Mouse (Mus musculus): ENCODE data around the gene Rer1. TPM values are rescaled to one million over a fixed set of nuclear protein-coding genes. Genes with fewer than 3 reads are reported as not detected.
A peak's percentile ranks its signal among the peaks of the same experiment; 100 is the strongest.

The Rer1 gene
- polyA plus RNA-seq, 1 experiment from 2014 or later = 211 TPM

- no peak overlapping the region for H3K4me2 ChIP-seq (ENCODE audit: low read depth, low read length)
- no peaks in the 10 kb centered on the region for H3K9me3 ChIP-seq (ENCODE audit: control insufficient read depth, low read length)
- H3K4me1 ChIP-seq (ENCODE audit: control insufficient read depth, insufficient read depth, low read length) = peaks cover 7% of the 10 kb centered on the region
- peak; percentile 65 for ATAC-seq
- no peaks in the 10 kb centered on the region for H3K27me3 ChIP-seq (replicated peaks; ENCODE audit: control insufficient read depth, insufficient read depth, low read length)
- peak overlapping the region; percentile 21; the same call in 1 of the 2 replicates for H3K9ac ChIP-seq (ENCODE audit: low read depth, low read length)
- WGBS = 44% methylated on average over 8 of the region's 8 CpGs
- H3K36me3 ChIP-seq (ENCODE audit: control insufficient read depth, insufficient read depth, low read length) = no peaks in the 10 kb centered on the region
- H3K4me3 ChIP-seq (ENCODE audit: low read length) = no peak overlapping the region
- H3K27ac ChIP-seq (ENCODE audit: low read length) = peak overlapping the region; percentile 17; the same call in 1 of the 2 replicates
Observed at GRCm38 (mm10) chr4:155095238-155095900, 9.2 kb upstream of the Rer1 start.

GRCm38 (mm10) chr4:155094565-155094964 lies 8.4 kb upstream of the Rer1 start:
- Histone ChIP-seq H3K4me1 (ENCODE audit: control insufficient read depth, insufficient read depth, low read length) (peaks cover 7% of the 10 kb centered on the region), H3K27ac (ENCODE audit: low read length) (no peak overlapping the region), H3K27me3 (replicated peaks; ENCODE audit: control insufficient read depth, insufficient read depth, low read length) (no peaks in the 10 kb centered on the region), H3K4me3 (ENCODE audit: low read length) (no peak overlapping the region), H3K4me2 (ENCODE audit: low read depth, low read length) (no peak overlapping the region), H3K9ac (ENCODE audit: low read depth, low read length) (no peak overlapping the region), H3K36me3 (ENCODE audit: control insufficient read depth, insufficient read depth, low read length) (no peaks in the 10 kb centered on the region), H3K9me3 (ENCODE audit: control insufficient read depth, low read length) (no peaks in the 10 kb centered on the region)
- peak; percentile 68 for ATAC-seq
- 64% methylated on average over 3 of the region's 3 CpGs for WGBS

GRCm38 (mm10) chr4:155093431-155094149 lies 7.4 kb upstream of the Rer1 start:
- H3K4me3 ChIP-seq (ENCODE audit: low read length) = no peak overlapping the region
- H3K27ac ChIP-seq (ENCODE audit: low read length) = no peak overlapping the region
- no peak for ATAC-seq
- no peaks in the 10 kb centered on the region for H3K9me3 ChIP-seq (ENCODE audit: control insufficient read depth, low read length)
- no peaks in the 10 kb centered on the region for H3K27me3 ChIP-seq (replicated peaks; ENCODE audit: control insufficient read depth, insufficient read depth, low read length)
- H3K36me3 ChIP-seq (ENCODE audit: control insufficient read depth, insufficient read depth, low read length) = no peaks in the 10 kb centered on the region
- WGBS = 79% methylated on average over 7 of the region's 7 CpGs
- H3K9ac ChIP-seq (ENCODE audit: low read depth, low read length) = no peak overlapping the region
- H3K4me1 ChIP-seq (ENCODE audit: control insufficient read depth, insufficient read depth, low read length) = peaks cover 7% of the 10 kb centered on the region
- no peak overlapping the region for H3K4me2 ChIP-seq (ENCODE audit: low read depth, low read length)

DNA sequence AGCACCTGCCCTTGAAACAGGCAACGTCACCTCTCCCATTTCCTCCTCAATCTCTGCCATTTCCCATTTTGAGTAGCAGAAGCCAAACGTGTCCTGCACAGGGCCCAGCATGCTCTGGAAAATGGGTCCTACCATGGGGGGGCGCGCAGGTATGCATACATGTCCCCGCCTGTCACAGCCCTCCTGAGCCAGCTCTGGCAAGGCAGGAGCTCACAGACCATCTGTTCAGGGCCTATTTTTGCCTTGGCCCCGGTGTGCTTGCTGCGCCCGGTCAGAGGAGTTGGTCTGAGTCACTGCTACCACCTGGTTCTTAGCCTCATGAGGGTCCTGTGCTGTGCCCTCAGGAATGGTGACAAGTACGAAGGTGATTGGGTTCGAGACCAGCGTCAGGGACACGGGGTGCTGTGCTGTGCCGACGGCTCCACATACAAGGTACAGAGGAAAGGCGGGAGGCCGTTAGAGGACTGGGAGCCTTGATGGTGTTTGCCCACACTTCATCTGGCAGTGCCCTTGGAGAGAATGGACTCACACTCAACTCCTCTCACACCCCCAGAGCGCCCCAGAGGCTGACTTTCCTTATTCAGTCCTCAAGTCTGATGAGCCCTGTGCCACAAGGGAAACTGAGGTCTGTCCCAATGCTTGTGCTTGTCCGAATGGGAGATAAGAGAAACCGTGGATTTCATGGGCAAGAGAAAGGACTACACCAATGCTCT lies 6.7 kb upstream of the Rer1 start:
- WGBS = 93% methylated on average over 19 of the region's 19 CpGs
- H3K27me3 ChIP-seq (replicated peaks; ENCODE audit: control insufficient read depth, insufficient read depth, low read length) = no peaks in the 10 kb centered on the region
- no peak overlapping the region for H3K4me2 ChIP-seq (ENCODE audit: low read depth, low read length)
- H3K27ac ChIP-seq (ENCODE audit: low read length) = no peak overlapping the region
- ATAC-seq = no peak
- H3K4me3 ChIP-seq (ENCODE audit: low read length) = no peak overlapping the region
- no peaks in the 10 kb centered on the region for H3K36me3 ChIP-seq (ENCODE audit: control insufficient read depth, insufficient read depth, low read length)
- no peak overlapping the region for H3K9ac ChIP-seq (ENCODE audit: low read depth, low read length)
- peaks cover 7% of the 10 kb centered on the region for H3K4me1 ChIP-seq (ENCODE audit: control insufficient read depth, insufficient read depth, low read length)
- H3K9me3 ChIP-seq (ENCODE audit: control insufficient read depth, low read length) = no peaks in the 10 kb centered on the region

DNA sequence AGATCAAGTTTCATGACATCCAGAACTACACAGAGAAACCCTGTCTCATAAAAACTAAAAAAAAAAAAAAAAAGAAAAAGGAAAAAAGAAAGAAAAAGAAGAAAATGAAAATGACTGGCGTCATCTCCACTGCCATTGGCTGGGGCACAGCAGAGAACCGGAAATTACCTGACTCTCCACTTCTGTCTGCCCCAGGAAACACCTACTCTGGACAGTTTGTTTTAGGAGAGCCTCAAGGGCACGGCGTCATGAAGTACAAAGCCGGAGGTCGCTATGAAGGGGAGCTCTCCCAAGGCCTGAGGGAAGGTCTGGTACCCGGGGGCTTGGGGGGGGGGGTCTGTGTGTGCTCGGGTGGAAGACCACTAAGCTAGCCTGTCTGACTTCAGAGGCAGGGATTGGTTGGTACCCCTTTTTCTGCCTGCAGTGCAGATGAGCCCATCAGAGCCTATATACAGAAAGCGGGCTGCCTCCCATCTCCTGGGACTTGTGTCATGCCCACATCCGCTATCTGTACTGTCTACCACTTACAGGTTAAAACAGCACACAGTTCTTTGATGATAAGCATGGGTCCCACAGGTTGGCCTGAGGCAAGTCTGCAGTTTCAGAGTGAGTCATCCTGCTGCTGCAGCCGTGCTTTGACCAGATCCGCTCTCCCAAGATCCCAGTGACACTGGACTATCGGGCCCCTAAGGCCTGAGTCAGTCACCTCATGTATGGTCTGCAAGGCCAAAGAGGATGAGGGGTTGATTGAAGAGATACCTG lies 4.7 kb upstream of the Rer1 start:
- Histone ChIP-seq H3K27me3 (replicated peaks; ENCODE audit: control insufficient read depth, insufficient read depth, low read length) (no peaks in the 10 kb centered on the region), H3K4me3 (ENCODE audit: low read length) (no peak overlapping the region), H3K27ac (ENCODE audit: low read length) (no peak overlapping the region), H3K4me2 (ENCODE audit: low read depth, low read length) (no peak overlapping the region), H3K9ac (ENCODE audit: low read depth, low read length) (no peak overlapping the region), H3K9me3 (ENCODE audit: control insufficient read depth, low read length) (no peaks in the 10 kb centered on the region), H3K4me1 (ENCODE audit: control insufficient read depth, insufficient read depth, low read length) (peaks cover 15% of the 10 kb centered on the region), H3K36me3 (ENCODE audit: control insufficient read depth, insufficient read depth, low read length) (no peaks in the 10 kb centered on the region)
- 91% methylated on average over 13 of the region's 13 CpGs for WGBS
- no peak for ATAC-seq

- no peak for ATAC-seq
- no peak overlapping the region for H3K4me2 ChIP-seq (ENCODE audit: low read depth, low read length)
Observed at GRCm38 (mm10) chr4:155090147-155090546, 4.0 kb upstream of the Rer1 start.

DNA sequence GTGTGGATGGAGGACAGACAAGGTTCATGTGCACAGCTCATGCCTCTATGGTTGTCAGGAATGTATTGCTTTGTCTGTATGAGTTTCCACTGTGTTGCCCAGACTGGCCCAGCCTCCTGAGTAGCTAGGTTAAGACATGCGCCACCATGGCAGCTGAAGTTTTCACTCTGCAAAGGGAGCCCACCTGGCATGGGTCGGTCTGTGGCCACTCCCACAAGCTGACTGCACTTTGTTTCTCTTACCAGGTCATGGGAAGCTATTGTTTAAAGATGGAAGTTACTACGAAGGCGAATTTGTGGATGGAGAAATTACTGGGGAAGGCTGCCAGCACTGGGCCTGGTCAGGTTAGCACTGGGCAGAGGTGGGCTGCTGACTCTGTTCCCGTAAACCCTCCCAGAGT lies 3.1 kb upstream of the Rer1 start:
- no peaks in the 10 kb centered on the region for H3K9me3 ChIP-seq (ENCODE audit: control insufficient read depth, low read length)
- 88% methylated on average over 5 of the region's 5 CpGs for WGBS
- H3K9ac ChIP-seq (ENCODE audit: low read depth, low read length) = no peak overlapping the region
- no peak overlapping the region for H3K4me3 ChIP-seq (ENCODE audit: low read length)
- H3K27me3 ChIP-seq (replicated peaks; ENCODE audit: control insufficient read depth, insufficient read depth, low read length) = no peaks in the 10 kb centered on the region
- no peak overlapping the region for H3K4me2 ChIP-seq (ENCODE audit: low read depth, low read length)
- H3K4me1 ChIP-seq (ENCODE audit: control insufficient read depth, insufficient read depth, low read length) = peaks cover 19% of the 10 kb centered on the region
- no peaks in the 10 kb centered on the region for H3K36me3 ChIP-seq (ENCODE audit: control insufficient read depth, insufficient read depth, low read length)
- no peak overlapping the region for H3K27ac ChIP-seq (ENCODE audit: low read length)
- no peak for ATAC-seq

More at GRCm38 (mm10) chr4:155090147-155090546, 4.0 kb upstream of the Rer1 start:
- Histone ChIP-seq H3K9me3 (ENCODE audit: control insufficient read depth, low read length) (no peaks in the 10 kb centered on the region), H3K36me3 (ENCODE audit: control insufficient read depth, insufficient read depth, low read length) (no peaks in the 10 kb centered on the region), H3K9ac (ENCODE audit: low read depth, low read length) (no peak overlapping the region), H3K27ac (ENCODE audit: low read length) (no peak overlapping the region), H3K4me3 (ENCODE audit: low read length) (no peak overlapping the region), H3K27me3 (replicated peaks; ENCODE audit: control insufficient read depth, insufficient read depth, low read length) (no peaks in the 10 kb centered on the region), H3K4me1 (ENCODE audit: control insufficient read depth, insufficient read depth, low read length) (peaks cover 14% of the 10 kb centered on the region)
- WGBS = 98% methylated on average over 4 of the region's 4 CpGs

DNA sequence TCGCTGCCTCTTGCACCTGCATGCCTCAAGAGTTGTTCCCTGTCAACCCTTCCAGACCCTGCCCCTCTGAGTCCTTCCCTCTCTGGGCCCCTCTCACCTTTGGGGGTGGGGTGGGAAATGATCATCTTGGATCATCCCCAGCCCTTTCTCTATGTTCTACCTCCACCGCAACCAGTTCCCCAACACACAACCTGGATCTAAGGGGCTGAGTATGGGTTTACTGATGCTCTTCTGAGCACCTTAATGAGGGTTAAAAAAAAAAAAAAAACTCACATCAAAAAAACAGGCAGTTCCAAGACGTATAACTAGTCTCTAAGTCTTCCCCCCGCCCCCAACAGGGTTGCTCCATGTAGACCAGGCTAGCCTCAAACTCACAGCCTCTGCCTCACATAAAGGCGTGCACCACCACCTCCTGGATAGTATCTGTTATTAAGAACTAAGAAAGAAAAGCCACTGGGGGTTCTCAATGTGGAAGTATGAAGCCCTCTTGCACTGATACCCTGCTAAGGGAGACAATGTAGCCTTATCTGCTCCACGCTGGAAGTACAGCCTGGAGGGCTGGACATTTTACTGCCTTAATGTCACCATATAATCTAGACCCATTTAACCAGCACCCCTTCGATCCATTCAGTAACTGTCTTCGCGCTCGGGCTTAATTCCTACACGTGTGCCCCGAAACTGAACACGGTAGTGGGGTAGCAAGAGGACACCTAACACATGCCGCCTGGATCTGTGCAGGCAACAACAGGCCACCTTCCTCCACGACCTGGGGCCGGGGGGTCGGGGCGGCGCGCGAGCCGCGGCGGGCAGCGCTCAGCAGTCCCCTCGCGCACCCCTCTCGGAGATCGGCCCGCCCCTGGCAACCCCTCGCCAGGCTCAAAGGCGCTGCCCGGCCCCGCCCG lies 725 bp downstream of the Rer1 start:
- no peak for ATAC-seq
- Histone ChIP-seq H3K4me2 (ENCODE audit: low read depth, low read length) (peak overlapping the region; percentile 77), H3K27me3 (replicated peaks; ENCODE audit: control insufficient read depth, insufficient read depth, low read length) (no peaks in the 10 kb centered on the region), H3K27ac (ENCODE audit: low read length) (peak overlapping the region; percentile 96), H3K9ac (ENCODE audit: low read depth, low read length) (peak overlapping the region; percentile 94), H3K4me1 (ENCODE audit: control insufficient read depth, insufficient read depth, low read length) (peaks cover 36% of the 10 kb centered on the region), H3K36me3 (ENCODE audit: control insufficient read depth, insufficient read depth, low read length) (peaks cover 9% of the 10 kb centered on the region), H3K4me3 (ENCODE audit: low read length) (peak overlapping the region; percentile 97), H3K9me3 (ENCODE audit: control insufficient read depth, low read length) (no peaks in the 10 kb centered on the region)
- 4% methylated on average over 35 of the region's 35 CpGs for WGBS
